Mouse (Mus musculus): ENCODE results near the gene Col19a1.

DNA sequence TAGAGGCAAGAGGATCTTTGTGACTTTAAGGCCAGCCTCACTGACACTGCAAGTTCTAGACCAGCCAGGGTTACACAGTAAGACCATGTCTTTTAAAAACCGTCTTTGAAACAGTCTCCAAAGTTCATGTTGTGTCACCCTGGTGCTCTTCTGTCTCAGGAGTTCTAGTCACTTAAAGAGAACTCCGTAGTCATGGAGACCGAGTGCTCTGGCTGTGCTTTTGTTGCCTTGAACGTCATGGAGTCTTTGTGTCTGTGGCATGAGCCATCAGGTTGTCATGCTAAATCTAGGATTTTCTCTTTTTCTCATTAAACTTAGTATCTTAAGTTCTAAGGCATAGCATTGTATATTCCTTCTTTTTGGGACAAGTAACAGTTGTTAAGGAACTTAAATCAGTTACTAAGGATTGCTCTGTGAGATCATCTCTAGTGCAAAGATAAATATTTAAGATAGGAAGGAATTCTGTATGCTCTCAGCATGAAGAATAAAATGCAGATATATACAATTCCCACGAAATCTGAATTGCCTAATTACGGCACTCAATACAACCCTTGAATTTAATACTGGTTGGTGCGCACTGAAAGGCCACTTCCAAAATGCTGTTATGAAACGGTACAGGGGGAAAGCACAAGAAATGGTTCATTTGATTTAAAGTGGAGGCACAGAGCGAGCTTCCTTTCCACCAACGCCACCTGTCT is 134.6 kb downstream of the Col19a1 start:
- no peak for TF ChIP-seq CTCF (IDR thresholded peaks at IDR 0.05; ENCODE audit: borderline replicate concordance, control insufficient read depth, extremely low read depth, insufficient read depth, low read length, poor library complexity)
- no peak for TF ChIP-seq POLR2A (IDR thresholded peaks at IDR 0.05; ENCODE audit: control insufficient read depth, extremely low read depth, insufficient read depth, low read length, poor library complexity)

Measured in thymus, adult 2 months (tissue).